Mouse (Mus musculus) C2C12 (cell line): ENCODE measurements at regions not wholly inside any gene's neighbourhood (a gene's known extent, or its start where the extent isn't known, plus 50 kb on each side); places are given as distances from the start of the nearest gene placed in this dataset.

Experiments used
- CTCF ChIP-seq: IDR thresholded peaks from one replicate; pipeline ENCODE4 v1.5.1; 2011; ENCODE audit not compliant: control insufficient read depth, insufficient read depth, insufficient read length
- FOSL1 ChIP-seq: IDR thresholded peaks from one replicate; pipeline ENCODE4 v1.8.0; 2011; ENCODE audit warnings: mild to moderate bottlenecking, low read length; ENCODE audit not compliant: poor library complexity, insufficient read depth, severe bottlenecking
- MAX ChIP-seq: IDR thresholded peaks from one replicate; pipeline ENCODE4 v1.6.1; 2011; ENCODE audit warnings: mild to moderate bottlenecking, control low read depth
- MYOD1 ChIP-seq: IDR thresholded peaks from one replicate; pipeline ENCODE4 v1.6.1; 2011; ENCODE audit warnings: low read depth; ENCODE audit not compliant: control insufficient read depth, insufficient read length
- USF1 ChIP-seq: IDR thresholded peaks from one replicate; pipeline ENCODE4 v1.6.1; 2011; ENCODE audit warnings: low read depth, mild to moderate bottlenecking, control low read depth, moderate library complexity

- TF ChIP-seq USF1 (no peak), CTCF (no peak), MAX (no peak), MYOD1 (no peak), FOSL1 (no peak)
Observed at GRCm38 (mm10) chr2:180399651-180400513, 56.2 kb upstream of the Slco4a1 start.
